Comparison of ENCODE assay signal across 7 mouse cellular contexts in genomic region chr4:152296874-152297861, GRCm38 (mm10). TPM values are rescaled to one million over a fixed set of nuclear protein-coding genes. Genes with fewer than 3 reads are reported as not detected.
DNase-seq lines count a peak whose midpoint lies in the region; ATAC-seq lines count a peak whose summit lies in the region.

Gene Icmt (plus strand): TSS chr4:152297227.

- peaks cover 7% of the 10 kb centered on the region; the same call in 1 of the 2 replicates for H3K36me3 ChIP-seq in intestine, embryonic 15.5 days
- peaks cover 29% of the 10 kb centered on the region for H3K36me3 ChIP-seq in midbrain, embryonic 10.5 days

- peak within 1 kb of the TSS; percentile 93 for H3K9ac ChIP-seq in intestine, embryonic 15.5 days

- intact Hi-C loops in gastrocnemius, postnatal 36 days (cut with DNase I) = no loop called here
- intact Hi-C loops in left cerebral cortex, postnatal 25 days (cut with DNase I) = no loop called here

- peak within 1 kb of the TSS; percentile 96 for H3K4me3 ChIP-seq in intestine, embryonic 15.5 days (replicated peaks)
- H3K4me3 ChIP-seq in midbrain, embryonic 10.5 days = peak within 1 kb of the TSS; percentile 99

- peak within 1 kb of the TSS; percentile 78 for H3K27ac ChIP-seq in intestine, embryonic 15.5 days
- peak within 1 kb of the TSS; percentile 91 for H3K27ac ChIP-seq in midbrain, embryonic 10.5 days (replicated peaks)

- DNase-seq in adrenal gland, adult 2 months = peak; percentile 100
- peak; percentile 98 for DNase-seq in embryo, embryonic 11.5 days (ENCODE audit: low read depth, low spot score)
- peak; percentile 99 to 100 for DNase-seq in gastrocnemius, postnatal 36 days
- peak; percentile 99 for DNase-seq in left cerebral cortex, postnatal 25 days (ENCODE audit: low spot score in 2 of 2)
- peak; percentile 100 for DNase-seq in midbrain, embryonic 10.5 days (ENCODE audit: low spot score)
- peak; percentile 100 for DNase-seq in right cerebral cortex, postnatal 4 days

- peak; percentile 97 for ATAC-seq in intestine, embryonic 15.5 days

- peaks cover 20% of the 10 kb centered on the region for H3K27me3 ChIP-seq in intestine, embryonic 15.5 days (replicated peaks)
- H3K27me3 ChIP-seq in midbrain, embryonic 10.5 days (ENCODE audit: low read depth, poor library complexity, severe bottlenecking) = peaks cover 49% of the 10 kb centered on the region

- peak within 1 kb of the TSS; percentile 91 for H3K4me2 ChIP-seq in intestine, embryonic 15.5 days (replicated peaks)

- H3K9me3 ChIP-seq in intestine, embryonic 15.5 days = no peaks in the 10 kb centered on the region
- H3K9me3 ChIP-seq in midbrain, embryonic 10.5 days (replicated peaks) = no peaks in the 10 kb centered on the region

- peaks cover 27% of the 10 kb centered on the region for H3K4me1 ChIP-seq in intestine, embryonic 15.5 days (replicated peaks)
- peaks cover 60% of the 10 kb centered on the region for H3K4me1 ChIP-seq in midbrain, embryonic 10.5 days

- WGBS in intestine, embryonic 15.5 days = under 1% methylated on average over 119 of the region's 119 CpGs
- under 1% methylated on average over 119 of the region's 119 CpGs for WGBS in midbrain, embryonic 10.5 days

RNA-seq across cellular contexts. Expression of gene Icmt, which starts in this region (rescaled TPM):
- 10 to 100 TPM; 34.6 to 49.1 TPM for total RNA-seq in adrenal gland, adult 2 months (2021)
- 39.5 and 48.3 TPM in 2 replicates for polyA plus RNA-seq in adrenal gland, adult 2 months (2012; rRNA removed)
- 10 to 100 TPM; 14.4 to 17.3 TPM for total RNA-seq in gastrocnemius, postnatal 36 days (2021)
- 17.3 and 17.6 TPM in 2 replicates for polyA plus RNA-seq in intestine, embryonic 15.5 days (2015; fragmentation: Nextera tagmentation; extraction: Ambion mirVana)
- total RNA-seq in left cerebral cortex, postnatal 25 days (2021) = 10 to 100 TPM; 50.9 to 56.7 TPM
- polyA plus RNA-seq in midbrain, embryonic 10.5 days (2016; fragmentation: Nextera tagmentation; extraction: Ambion mirVana) = 26.8 and 27.6 TPM in 2 replicates

Comparison
In these comparisons a context has a peak if more than half of its experiments do, and no peak if none do; other contexts are left out.
1. Peak in every context shown above with its lines: DNase-seq, ATAC-seq, H3K4me3 ChIP-seq and H3K27ac ChIP-seq.